Comparison of ENCODE assay signal across 8 mouse cellular contexts in genomic region chr3:84921704-84922420, GRCm38 (mm10).
DNase-seq lines count a peak whose midpoint lies in the region; ATAC-seq and TF ChIP-seq lines count a peak whose summit lies in the region.

No protein-coding gene starts in this region.

- H3K4me1 ChIP-seq in heart, embryonic 12.5 days (replicated peaks), result peaks cover 14% of the 10 kb centered on the region
- no peaks in the 10 kb centered on the region for H3K4me1 ChIP-seq in stomach, postnatal 0 days (replicated peaks; ENCODE audit: control insufficient read depth, insufficient read depth)

- no peak overlapping the region for H3K4me3 ChIP-seq in heart, embryonic 12.5 days
- no peak overlapping the region for H3K4me3 ChIP-seq in stomach, postnatal 0 days (ENCODE audit: low read depth, low read length)

- H3K9me3 ChIP-seq in heart, embryonic 12.5 days (replicated peaks), result no peaks in the 10 kb centered on the region
- H3K9me3 ChIP-seq in stomach, postnatal 0 days (ENCODE audit: control insufficient read depth, low read length), result no peaks in the 10 kb centered on the region

- peak; percentile 33 to 68 for DNase-seq in heart, adult 18-20 months
- DNase-seq in thymus, postnatal 0 days (ENCODE audit: low spot score), result peak; percentile 9
- DNase-seq in thymus, postnatal 10 days (ENCODE audit: low spot score in 2 of 2), result no peak
- DNase-seq in left cerebral cortex, postnatal 14 days (ENCODE audit: low spot score in 2 of 2), result peak; percentile 59 to 62
- no peak for DNase-seq in stomach, postnatal 0 days (ENCODE audit: low spot score)
- no peak for DNase-seq in gastrocnemius, adult 8-10 months (ENCODE audit: low spot score in 2 of 2)

- TF ChIP-seq CTCF in stomach, postnatal 0 days (IDR thresholded peaks at IDR 0.05; ENCODE audit: low read depth), result peak; percentile 78

- H3K36me3 ChIP-seq in heart, embryonic 12.5 days, result no peaks in the 10 kb centered on the region
- H3K36me3 ChIP-seq in stomach, postnatal 0 days (ENCODE audit: control insufficient read depth, insufficient read depth, low read length), result no peaks in the 10 kb centered on the region

- no peak overlapping the region for H3K27ac ChIP-seq in heart, embryonic 12.5 days (ENCODE audit: poor library complexity, severe bottlenecking)
- H3K27ac ChIP-seq in stomach, postnatal 0 days (replicated peaks), result no peak overlapping the region

- no peak for ATAC-seq in heart, embryonic 12.5 days (ENCODE audit: insufficient number of reproducible peaks, low FRiP score)
- peak; percentile 66; the same call in 1 of the 2 replicates for ATAC-seq in common myeloid progenitor, adult 5-6 weeks (replicated peaks; ENCODE audit: low read depth, poor library complexity, severe bottlenecking)
- ATAC-seq in stomach, postnatal 0 days (ENCODE audit: low FRiP score, low TSS enrichment), result no peak

- no peak overlapping the region for H3K9ac ChIP-seq in heart, embryonic 12.5 days
- H3K9ac ChIP-seq in stomach, postnatal 0 days (ENCODE audit: low read length), result no peak overlapping the region

- 66% methylated on average over 6 of the region's 6 CpGs for WGBS in heart, embryonic 12.5 days
- 74% methylated on average over 6 of the region's 6 CpGs for WGBS in stomach, postnatal 0 days

- H3K27me3 ChIP-seq in heart, embryonic 12.5 days (replicated peaks), result no peaks in the 10 kb centered on the region
- no peaks in the 10 kb centered on the region for H3K27me3 ChIP-seq in stomach, postnatal 0 days (ENCODE audit: control insufficient read depth, insufficient read depth, low read length)

- intact Hi-C loops in left cerebral cortex, postnatal 14 days (cut with DNase I), result loop anchor here (5.0 kb wide), 2 partner anchors 1000 to 1210 kb away; no protein-coding TSS in a partner anchor

- H3K4me2 ChIP-seq in heart, embryonic 12.5 days, result no peak overlapping the region
- H3K4me2 ChIP-seq in stomach, postnatal 0 days (replicated peaks; ENCODE audit: low read depth), result no peak overlapping the region

- no peak for TF ChIP-seq EP300 in stomach, postnatal 0 days (optimal IDR thresholded peaks at IDR 0.05)

Comparison
In these comparisons a context has a peak if more than half of its experiments do, and no peak if none do; other contexts are left out.
1. DNase-seq: peak in heart, adult 18-20 months (2 of 2), thymus, postnatal 0 days (single experiment) and left cerebral cortex, postnatal 14 days (2 of 2); none in thymus, postnatal 10 days (0 of 2), stomach, postnatal 0 days (single experiment) and gastrocnemius, adult 8-10 months (0 of 2).